Mouse (Mus musculus) cerebellum, adult 2 months (tissue): ENCODE data around the gene Lurap1. TPM values are rescaled to one million over a fixed set of nuclear protein-coding genes. Genes with fewer than 3 reads are reported as not detected.

Source experiments
- DNase-seq, 2 experiments: peaks; one replicate each; pipeline ENCODE4 v3.0.0; 2021
- H3K27ac ChIP-seq: fragments of 200-500 bp; 2 replicates; pipeline ENCODE4 v1.5.1; 2012; ENCODE audit warnings: low read length, control low read depth, inconsistent platforms; ENCODE audit not compliant: insufficient read depth
- H3K27me3 ChIP-seq: fragments of 200-500 bp; 2 replicates; pipeline ENCODE4 v1.6.1; 2012; ENCODE audit warnings: inconsistent platforms, mild to moderate bottlenecking, low read length, moderate library complexity; ENCODE audit not compliant: control insufficient read depth, insufficient read depth
- H3K4me1 ChIP-seq: fragments of 200-500 bp; 2 replicates; pipeline ENCODE4 v1.6.1; 2011; ENCODE audit warnings: low read length; ENCODE audit not compliant: control insufficient read depth, insufficient read depth
- H3K4me3 ChIP-seq: fragments of 200-500 bp; replicated peaks from 2 replicates; pipeline ENCODE3; 2011; ENCODE audit warnings: mild to moderate bottlenecking, low read depth, low read length, control low read depth; ENCODE audit not compliant: insufficient read depth
- CTCF ChIP-seq: fragments of 200-500 bp; IDR thresholded peaks from 2 replicates; pipeline ENCODE4 v1.5.1; 2011; ENCODE audit warnings: low read depth, mild to moderate bottlenecking, control low read depth, low read length, moderate library complexity, borderline replicate concordance; ENCODE audit not compliant: insufficient read depth
- POLR2A ChIP-seq: fragments of 200-500 bp; IDR thresholded peaks from 2 replicates; pipeline ENCODE4 v1.6.1; 2011; ENCODE audit warnings: low read length, control low read depth, borderline replicate concordance; ENCODE audit not compliant: insufficient read depth
- WGBS: fragments of 180-500 bp; shearing (Covaris S2); methylation state at CpG from one replicate; pipeline ENCODE4 v1.1.7; 2018; 5-methylcytosine and 5-hydroxymethylcytosine counted together
- polyA plus RNA-seq: library from polyadenylated mRNA; depleted of rRNA; stranded (reverse); fragments of >200 nt; gene quantifications from 2 replicates; pipeline ENCODE4 v1.2.3, GENCODE M21; 2012; rRNA removed

Gene Lurap1
- polyA plus RNA-seq, 1 experiment, result 42.5 TPM

GRCm38 (mm10) chr4:116122762-116123161 is 28.4 kb downstream of the Lurap1 start:
- no peak for DNase-seq
- no peak overlapping the region for H3K27ac ChIP-seq
- H3K4me3 ChIP-seq, result no peak overlapping the region
- no peaks in the 10 kb centered on the region; the same call in 1 of the 2 replicates for H3K4me1 ChIP-seq
- no peak for TF ChIP-seq CTCF
- no peak for TF ChIP-seq POLR2A
- H3K27me3 ChIP-seq, result no peaks in the 10 kb centered on the region
- 7% methylated on average over 1 of the region's 1 CpGs for WGBS

- 63% methylated on average over 2 of the region's 2 CpGs for WGBS
Observed at GRCm38 (mm10) chr4:116111486-116111885, 39.7 kb downstream of the Lurap1 start.

DNA sequence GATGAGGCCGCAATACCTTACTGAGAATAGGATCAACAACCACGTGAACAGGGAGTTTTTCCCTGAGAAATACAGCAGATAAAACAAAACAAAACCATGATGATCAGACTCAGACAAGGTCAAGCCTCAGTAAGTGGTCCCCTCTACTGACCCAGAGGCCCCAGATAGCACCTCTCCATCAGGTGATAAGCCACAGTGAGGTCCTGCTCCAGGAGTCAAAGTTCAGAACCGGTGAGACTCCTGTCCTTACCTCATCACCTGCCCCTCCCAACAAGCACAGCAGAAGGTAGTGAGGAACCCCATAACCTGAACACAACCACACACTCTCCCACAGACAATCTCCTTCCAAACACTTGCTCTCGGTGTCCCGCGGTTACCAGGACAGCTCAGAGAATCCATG is 40.4 kb downstream of the Lurap1 start:
- no peak for TF ChIP-seq POLR2A
- no peak for TF ChIP-seq CTCF
- WGBS, result 91% methylated on average over 6 of the region's 6 CpGs
- Histone ChIP-seq H3K4me1 (no peaks in the 10 kb centered on the region), H3K4me3 (no peak overlapping the region), H3K27me3 (no peaks in the 10 kb centered on the region), H3K27ac (no peak overlapping the region)
- no peak for DNase-seq

More at GRCm38 (mm10) chr4:116111486-116111885, 39.7 kb downstream of the Lurap1 start:
- Histone ChIP-seq H3K4me1 (no peaks in the 10 kb centered on the region), H3K27me3 (no peaks in the 10 kb centered on the region), H3K27ac (no peak overlapping the region), H3K4me3 (no peak overlapping the region)
- DNase-seq, result no peak
- TF ChIP-seq POLR2A, result no peak
- TF ChIP-seq CTCF, result no peak

DNA sequence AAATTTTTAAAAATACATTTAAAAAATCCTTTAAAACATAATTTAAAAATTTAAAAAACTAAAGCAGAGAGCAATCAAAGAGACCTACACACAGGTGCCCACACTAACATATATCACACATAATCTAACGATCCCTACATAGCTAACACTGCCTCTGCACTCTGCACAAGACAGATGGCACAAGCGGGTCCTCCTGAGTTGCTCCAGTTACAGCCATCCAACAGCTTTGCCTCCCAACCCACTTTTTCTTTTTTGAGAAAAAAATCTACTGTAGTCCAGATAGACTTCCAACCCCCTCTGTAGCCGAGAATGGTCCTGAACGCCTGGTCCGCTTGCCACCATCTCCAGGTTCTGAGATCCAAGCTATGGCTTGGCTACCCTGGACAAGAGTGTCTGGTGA is 45.9 kb downstream of the Lurap1 start:
- Histone ChIP-seq H3K27ac (no peak overlapping the region), H3K4me1 (no peaks in the 10 kb centered on the region), H3K27me3 (no peaks in the 10 kb centered on the region), H3K4me3 (no peak overlapping the region)
- DNase-seq, result no peak
- 92% methylated on average over 5 of the region's 5 CpGs for WGBS
- no peak for TF ChIP-seq CTCF
- TF ChIP-seq POLR2A, result no peak

DNA sequence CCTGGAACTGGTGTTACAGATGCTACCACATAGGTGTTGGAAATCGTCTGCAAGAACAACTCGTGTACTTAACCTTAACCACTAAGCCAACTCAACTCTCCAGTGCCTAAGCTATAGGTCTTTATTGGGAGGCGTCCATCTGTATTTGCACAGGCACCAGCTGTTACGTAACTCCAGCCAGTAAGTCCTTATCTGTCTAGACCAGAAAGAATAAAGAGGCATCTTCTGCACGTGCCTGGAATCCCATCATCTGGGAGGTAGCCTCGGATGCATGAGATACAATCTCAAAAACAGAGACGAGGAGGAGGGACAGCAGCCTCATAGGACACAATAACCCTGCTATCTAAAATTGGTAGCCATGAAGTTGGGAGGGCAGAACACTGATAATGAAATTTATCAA is 50.2 kb downstream of the Lurap1 start:
- 80% methylated on average over 7 of the region's 7 CpGs for whole genome bisulfite sequencing

DNA sequence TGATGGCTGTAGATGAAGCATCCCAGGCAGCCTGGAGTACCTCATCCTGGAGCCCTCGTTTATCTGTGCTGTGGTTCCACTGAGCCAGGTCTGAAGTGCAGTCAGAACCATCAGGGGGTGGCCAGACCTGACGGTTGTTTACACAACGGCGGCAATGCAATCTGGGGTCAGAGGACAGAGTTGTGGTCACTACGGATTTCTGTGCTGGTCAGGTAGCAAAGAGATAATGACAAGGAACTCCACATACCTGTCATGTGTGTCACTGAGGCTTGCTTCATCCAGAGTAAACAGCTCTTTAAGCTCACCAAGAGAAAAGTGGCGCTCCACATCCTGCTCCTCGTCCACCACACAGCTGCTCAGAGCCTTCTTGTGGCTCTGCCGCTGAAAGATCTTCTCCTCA is 53.9 kb downstream of the Lurap1 start:
- no peaks in the 10 kb centered on the region for H3K27me3 ChIP-seq
- WGBS, result 88% methylated on average over 8 of the region's 8 CpGs
- H3K27ac ChIP-seq, result no peak overlapping the region
- no peak for TF ChIP-seq CTCF
- no peak for TF ChIP-seq POLR2A
- no peak for DNase-seq
- H3K4me1 ChIP-seq, result no peaks in the 10 kb centered on the region
- H3K4me3 ChIP-seq, result no peak overlapping the region

More for the DNA sequence above, 50.2 kb downstream of the Lurap1 start:
- Histone ChIP-seq H3K4me1 (no peaks in the 10 kb centered on the region), H3K27ac (no peak overlapping the region), H3K27me3 (no peaks in the 10 kb centered on the region), H3K4me3 (no peak overlapping the region)
- DNase-seq, result no peak
- TF ChIP-seq POLR2A (no peak), CTCF (no peak)

DNA sequence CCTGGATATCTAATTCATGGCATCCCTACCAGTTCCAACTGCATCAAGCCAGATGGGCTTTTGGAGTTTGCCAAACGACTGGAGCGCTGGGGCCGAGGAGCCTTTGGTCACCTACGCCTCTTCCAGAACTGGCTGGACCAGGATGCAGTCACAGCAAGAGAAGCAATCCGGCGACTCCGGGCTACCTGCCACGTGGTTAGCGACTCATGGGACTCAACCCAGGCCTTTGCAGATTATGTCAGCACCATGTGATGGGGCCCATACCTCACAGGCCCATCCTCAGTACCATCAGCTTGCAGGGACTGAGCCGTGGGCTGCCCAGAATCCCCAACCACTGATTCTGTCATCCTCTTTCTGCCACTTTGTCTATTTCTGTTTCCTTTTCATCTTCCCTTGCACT is 54.8 kb downstream of the Lurap1 start:
- WGBS, result 58% methylated on average over 10 of the region's 10 CpGs
- TF ChIP-seq POLR2A (no peak), CTCF (no peak)
- H3K4me3 ChIP-seq, result no peak overlapping the region
- no peaks in the 10 kb centered on the region for H3K4me1 ChIP-seq
- H3K27me3 ChIP-seq, result no peaks in the 10 kb centered on the region
- H3K27ac ChIP-seq, result no peak overlapping the region
- no peak for DNase-seq

DNA sequence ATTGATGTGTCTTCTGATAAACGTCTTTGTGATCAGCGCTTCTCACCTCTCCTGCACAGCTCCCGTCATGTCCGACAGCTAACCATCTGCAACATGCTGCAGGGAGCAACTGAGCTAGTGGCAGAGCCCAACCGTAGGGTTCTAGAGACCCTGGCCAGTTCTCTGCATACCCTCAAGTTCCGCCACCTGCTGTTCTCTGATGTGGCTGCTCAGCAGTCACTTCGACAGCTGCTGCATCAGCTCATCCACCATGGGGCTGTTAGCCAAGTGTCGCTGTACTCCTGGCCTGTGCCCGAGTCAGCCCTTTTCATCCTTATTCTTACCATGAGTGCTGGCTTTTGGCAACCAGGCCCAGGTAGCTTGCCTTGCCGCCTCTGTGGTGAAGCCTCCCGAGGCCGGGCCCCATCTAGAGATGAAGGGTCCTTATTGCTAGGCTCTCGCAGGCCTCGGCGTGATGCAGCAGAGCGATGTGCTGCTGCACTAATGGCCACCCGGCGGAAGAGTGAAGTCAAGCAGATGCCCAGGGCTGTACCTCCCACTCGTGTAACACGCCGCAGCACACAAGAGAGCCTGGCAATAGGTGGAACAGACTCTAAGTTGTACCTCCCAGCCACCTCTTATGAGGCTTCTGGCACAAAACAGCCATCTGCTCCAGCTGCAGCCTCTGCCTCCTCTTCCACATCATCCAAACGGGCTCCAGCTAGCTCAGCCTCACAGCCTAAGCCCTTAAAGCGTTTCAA is 62.5 kb downstream of the Lurap1 start:
- H3K4me3 ChIP-seq, result no peak overlapping the region
- 37% methylated on average over 23 of the region's 23 CpGs for WGBS
- no peaks in the 10 kb centered on the region for H3K4me1 ChIP-seq
- DNase-seq, result peak in 1 of 2 experiments; percentile 23
- H3K27ac ChIP-seq, result no peak overlapping the region
- H3K27me3 ChIP-seq, result no peaks in the 10 kb centered on the region
- TF ChIP-seq POLR2A (no peak), CTCF (no peak)

Other genes starting within 250 kb of the Lurap1 start
- gene Dmbx1, start 211.4 kb downstream of the Lurap1 start, polyA plus RNA-seq, result 1.3 TPM in 2 replicates
- gene Faah, start 133.4 kb downstream of the Lurap1 start, polyA plus RNA-seq, result 61.8 TPM in 2 replicates
- 9.9 and 10.5 TPM in 2 replicates for gene Nsun4, start 97.5 kb downstream of the Lurap1 start, polyA plus RNA-seq
- 830 and 872 TPM in 2 replicates for gene Uqcrh, start 76.3 kb downstream of the Lurap1 start, polyA plus RNA-seq
- gene Lrrc41, start 76.1 kb downstream of the Lurap1 start, polyA plus RNA-seq, result 34.6 and 36.6 TPM in 2 replicates
- gene Rad54l, start 27.6 kb downstream of the Lurap1 start, polyA plus RNA-seq, result 2.6 and 3.2 TPM in 2 replicates
- 71.7 and 76.4 TPM in 2 replicates for gene Pomgnt1, start 27.5 kb downstream of the Lurap1 start, polyA plus RNA-seq
- 0.47 and 0.67 TPM in 2 replicates for gene Tspan1, start 16.3 kb upstream of the Lurap1 start, polyA plus RNA-seq
- gene 1700042G07Rik, start 22.0 kb upstream of the Lurap1 start, polyA plus RNA-seq, result not detected in 2 replicates
- gene Gm49337, start 22.0 kb upstream of the Lurap1 start, polyA plus RNA-seq, result not detected in 2 replicates
- 90.6 and 105 TPM in 2 replicates for gene Pik3r3, start 70.3 kb upstream of the Lurap1 start, polyA plus RNA-seq